Mouse (Mus musculus) cerebellum, postnatal 4 days (tissue): ENCODE data around the gene Tmed2.
"Not testable (repeated sequence)": the region's sequence is repeated elsewhere in the genome, so short reads cannot be mapped to it uniquely, and the experiment has no call there.

ENCODE experiments used
- DNase-seq, 2 experiments: peaks; one replicate each; pipeline ENCODE4 v3.0.0; 2022; ENCODE audit warnings: low spot score in 2 of 2, mixed read lengths in 1 of 2

The Tmed2 gene

DNA sequence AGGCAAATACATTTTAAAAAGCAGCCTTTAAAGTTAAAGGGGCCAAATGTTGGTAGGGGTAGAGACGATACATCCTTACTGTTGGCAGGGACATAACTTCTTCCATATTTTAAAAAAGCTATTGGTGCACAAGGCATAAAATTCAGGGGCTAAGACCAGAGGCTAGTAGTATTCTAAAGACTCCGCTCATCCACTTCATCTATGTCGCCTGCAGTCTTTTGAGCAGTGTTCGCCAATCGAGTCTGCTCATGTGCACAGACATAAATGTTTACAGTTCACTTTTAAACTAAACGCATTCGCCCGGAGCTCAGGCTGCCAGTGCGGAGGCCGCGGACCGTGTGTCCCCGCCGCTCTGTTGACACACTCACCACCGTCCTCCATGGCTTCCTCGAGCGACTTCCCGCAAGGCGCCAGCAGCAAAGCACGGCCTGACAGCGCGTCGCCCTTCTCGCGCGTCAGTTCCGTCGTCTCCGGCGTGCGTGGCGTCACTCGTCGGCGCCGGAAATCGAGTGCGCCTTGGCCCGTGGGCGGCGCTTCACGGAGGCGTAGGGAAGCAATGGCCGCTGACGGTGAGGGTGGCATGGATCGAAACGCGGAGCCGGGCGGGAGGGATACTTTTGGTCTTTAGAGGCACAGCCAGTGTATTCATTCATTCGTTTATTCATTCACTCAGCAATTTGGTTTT, 38.3 kb downstream of the Tmed2 start, which contains the start of the genes Eif2b1 and Gtf2h3:
TSS of gene Eif2b1 (minus strand) at position 499 of the 685 bp plus-strand sequence.
TSS of gene Gtf2h3 (plus strand) at position 508 of the 685 bp plus-strand sequence.
- DNase-seq = peak; percentile 92 to 95

DNA sequence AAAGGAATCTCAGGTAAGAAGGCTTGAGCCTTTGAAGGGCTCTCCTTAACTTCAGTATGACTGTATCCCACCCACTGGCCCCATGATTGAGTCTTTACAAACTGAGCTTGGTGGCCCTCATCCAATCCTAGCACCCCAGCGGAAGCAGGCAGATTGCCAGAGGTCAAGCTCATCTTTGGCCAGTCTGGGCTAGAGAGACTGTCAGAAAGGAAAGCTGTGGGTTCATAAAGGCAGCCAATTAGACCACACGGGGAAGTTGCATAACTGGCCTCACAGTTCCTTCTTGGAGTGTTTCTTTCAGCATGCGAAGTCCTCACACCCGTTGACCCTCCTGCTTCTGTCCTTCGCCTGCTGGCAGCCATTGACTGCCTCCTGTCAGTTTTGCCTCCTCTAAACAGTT, 42.0 kb downstream of the Tmed2 start:
- DNase-seq = no peak

DNA sequence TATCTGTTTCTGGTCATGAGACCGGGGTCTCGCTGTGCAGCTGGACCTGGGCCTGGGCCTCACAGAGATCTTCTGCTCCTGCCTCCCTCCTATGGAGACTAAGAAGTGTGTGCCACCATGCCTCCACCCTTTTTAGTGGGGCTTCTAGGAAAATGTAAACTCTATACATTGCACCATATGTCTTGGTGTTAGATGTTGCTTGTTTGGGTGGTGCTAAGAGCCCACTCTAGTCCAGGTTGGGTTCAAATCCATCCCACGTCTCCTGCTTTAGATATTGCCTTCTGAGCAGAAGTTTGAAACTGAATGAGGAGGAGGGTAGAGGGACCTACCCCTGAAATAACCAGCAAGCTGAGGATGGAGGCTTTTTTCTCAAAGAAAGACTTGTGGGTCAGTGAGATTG, 52.3 kb downstream of the Tmed2 start:
- DNase-seq = no peak

DNA sequence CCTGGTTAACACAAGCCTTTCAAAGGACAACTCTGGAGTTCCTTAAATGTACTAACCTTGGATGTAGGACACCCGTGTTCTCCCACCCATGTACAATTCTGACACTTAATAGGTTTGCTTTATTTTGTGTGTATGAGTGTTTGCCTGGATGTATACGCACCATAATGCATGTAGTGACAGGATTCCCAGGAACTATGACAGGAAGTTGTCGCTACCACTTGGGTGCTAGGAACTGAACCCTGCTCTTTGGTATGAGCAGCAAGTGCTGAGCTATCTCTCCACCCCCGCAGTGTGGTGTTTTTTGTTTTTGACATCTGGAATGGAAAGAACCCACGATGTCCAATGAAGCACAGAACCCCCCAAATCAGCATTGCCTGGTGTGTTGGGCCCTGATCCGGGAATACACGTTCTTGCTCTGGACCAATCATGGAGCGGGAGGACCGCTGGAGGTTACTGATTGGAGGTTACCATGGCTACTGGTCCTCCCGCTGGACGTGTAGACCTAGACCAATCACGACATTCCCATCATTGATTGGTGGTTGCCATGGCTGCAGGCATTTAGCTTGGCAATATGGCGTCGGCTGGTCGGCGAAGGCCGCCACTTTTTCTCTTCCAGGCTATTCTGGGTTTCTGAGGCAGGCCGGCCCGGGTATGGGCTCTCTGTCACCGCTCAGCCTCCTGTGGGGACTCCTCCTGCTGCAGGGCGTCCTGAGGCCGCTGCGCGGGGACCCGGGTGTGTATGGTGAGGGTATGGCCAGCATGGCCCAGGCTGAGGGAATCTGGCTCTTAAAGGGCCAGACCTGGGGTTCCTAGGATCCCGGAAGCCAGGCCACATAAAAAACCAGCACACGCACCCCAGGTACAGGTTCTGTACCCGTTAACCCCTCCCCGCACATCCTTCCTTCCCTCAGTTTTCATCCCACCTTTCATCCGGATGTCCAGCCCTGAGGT, 58.0 kb downstream of the Tmed2 start:
- DNase-seq = peak; percentile 74 to 89

- not testable (repeated sequence) for DNase-seq
These were observed 59.2 kb downstream of the Tmed2 start for GRCm38 (mm10) chr5:124599726-124600125.
